Mouse (Mus musculus) liver, embryonic 14.5 days (tissue): ENCODE measurements at regions not wholly inside any gene's neighbourhood (a gene's known extent, or its start where the extent isn't known, plus 50 kb on each side); places are given as distances from the start of the nearest gene placed in this dataset.

Source experiments
- ATAC-seq: fragments of 200-750 bp; cut with Nextera tagmentation; 2 replicates; pipeline ENCODE4 v1.8.0; 2017; ENCODE audit warnings: moderate number of reproducible peaks, mild to moderate bottlenecking, moderate library complexity; ENCODE audit not compliant: insufficient read depth
- DNase-seq, 3 experiments: peaks; one replicate each; pipeline ENCODE4 v3.0.0-alpha.2; 2012 to 2013; ENCODE audit warnings: low read depth in 3 of 3, low spot score in 3 of 3
- H3K27ac ChIP-seq: fragments of 300-500 bp; sonication (generic); 2 replicates; pipeline ENCODE4 v1.5.1; 2014; ENCODE audit warnings: moderate library complexity, mild to moderate bottlenecking, control low read depth, inconsistent platforms
- H3K27me3 ChIP-seq: fragments of 300-500 bp; sonication (generic); 2 replicates; pipeline ENCODE4 v1.6.1; 2014; ENCODE audit warnings: mild to moderate bottlenecking, low read length, moderate library complexity; ENCODE audit not compliant: control insufficient read depth, insufficient read depth
- H3K36me3 ChIP-seq: fragments of 300-500 bp; sonication (generic); replicated peaks from 2 replicates; pipeline ENCODE4 v1.6.1; 2014; ENCODE audit warnings: low read depth; ENCODE audit not compliant: control insufficient read depth, insufficient read depth
- H3K4me1 ChIP-seq, 2 experiments: fragments of 200-500 bp in 1 of 2; fragments of 300-500 bp in 1 of 2; sonication (generic) in 1 of 2; replicated peaks; 2 replicates each; pipeline ENCODE4 v1.6.1; 2012 to 2014; ENCODE audit warnings: antibody characterized with exemption in 1 of 2, inconsistent platforms in 1 of 2, low read length in 1 of 2; ENCODE audit not compliant: control insufficient read depth in 2 of 2, insufficient read depth in 2 of 2
- H3K4me2 ChIP-seq: fragments of 300-500 bp; sonication (generic); 2 replicates; pipeline ENCODE4 v1.6.1; 2014; ENCODE audit warnings: low read depth, mild to moderate bottlenecking, control low read depth, moderate library complexity
- H3K4me3 ChIP-seq, 2 experiments: fragments of 200-500 bp in 1 of 2; fragments of 300-500 bp in 1 of 2; sonication (generic) in 1 of 2; 2 replicates each; pipeline ENCODE4 v1.5.1; 2012 to 2014; ENCODE audit warnings: low read depth in 2 of 2, low read length in 2 of 2, mild to moderate bottlenecking in 2 of 2, control low read depth in 1 of 2, inconsistent platforms in 1 of 2, moderate library complexity in 1 of 2; ENCODE audit not compliant: insufficient read depth in 1 of 2
- H3K9ac ChIP-seq: fragments of 300-500 bp; sonication (generic); replicated peaks from 2 replicates; pipeline ENCODE4 v1.6.1; 2014; ENCODE audit warnings: mild to moderate bottlenecking, control low read depth, moderate library complexity
- H3K9me3 ChIP-seq: fragments of 300-500 bp; sonication (generic); 2 replicates; pipeline ENCODE4 v1.6.1; 2016; ENCODE audit warnings: low read length, mixed read lengths; ENCODE audit not compliant: control insufficient read depth
- CTCF ChIP-seq: IDR thresholded peaks from 2 replicates; pipeline ENCODE4 v1.5.1; 2016; ENCODE audit warnings: antibody characterized with exemption, low read depth, control low read depth
- EP300 ChIP-seq: IDR thresholded peaks from 2 replicates; pipeline ENCODE4 v1.6.1; 2016; ENCODE audit warnings: antibody characterized with exemption, low read depth
- WGBS: fragments of 180-500 bp; shearing (Covaris S2); extraction: QIAGEN DNeasy Blood & Tissue Kit; methylation state at CpG from one replicate; pipeline ENCODE4 v1.1.7; 2014; ENCODE audit not compliant: insufficient replicate concordance; 5-methylcytosine and 5-hydroxymethylcytosine counted together

GRCm38 (mm10) chr19:14692183-14692582 is 94.3 kb upstream of the Tle4 start:
- DNase-seq (no peak), ATAC-seq (no peak)
- TF ChIP-seq CTCF = peak; percentile 25; the same call in 1 of the 2 replicates
- no peak for TF ChIP-seq EP300
- no peak overlapping the region for H3K4me2 ChIP-seq
- no peaks in the 10 kb centered on the region for H3K36me3 ChIP-seq
- H3K9ac ChIP-seq = no peak overlapping the region
- no peaks in the 10 kb centered on the region for H3K9me3 ChIP-seq
- H3K4me1 ChIP-seq = no peaks in the 10 kb centered on the region
- no peaks in the 10 kb centered on the region for H3K27me3 ChIP-seq
- H3K27ac ChIP-seq = no peak overlapping the region
- H3K4me3 ChIP-seq = no peak overlapping the region

- Histone ChIP-seq H3K27me3 (no peaks in the 10 kb centered on the region), H3K9me3 (no peaks in the 10 kb centered on the region), H3K4me2 (no peak overlapping the region), H3K36me3 (no peaks in the 10 kb centered on the region), H3K4me1 (no peaks in the 10 kb centered on the region), H3K27ac (no peak overlapping the region), H3K9ac (no peak overlapping the region), H3K4me3 (no peak overlapping the region)
- ATAC-seq (no peak), DNase-seq (no peak)
- whole genome bisulfite sequencing = 86% methylated on average over 1 of the region's 1 CpGs
- TF ChIP-seq EP300 (no peak), CTCF (no peak)
These were observed 87.8 kb upstream of the Tle4 start for GRCm38 (mm10) chr19:14685628-14686027.

- Histone ChIP-seq H3K27ac (no peak overlapping the region), H3K9me3 (no peaks in the 10 kb centered on the region), H3K27me3 (no peaks in the 10 kb centered on the region), H3K36me3 (no peaks in the 10 kb centered on the region), H3K9ac (no peak overlapping the region), H3K4me1 (no peaks in the 10 kb centered on the region), H3K4me2 (no peak overlapping the region), H3K4me3 (no peak overlapping the region)
- WGBS = 71% methylated on average over 3 of the region's 3 CpGs
- ATAC-seq (no peak), DNase-seq (no peak)
- TF ChIP-seq CTCF (no peak), EP300 (no peak)
These were observed 86.8 kb upstream of the Tle4 start for GRCm38 (mm10) chr19:14684669-14685068.

- TF ChIP-seq EP300 (no peak), CTCF (no peak)
- ATAC-seq (no peak), DNase-seq (no peak)
- no peak overlapping the region for H3K27ac ChIP-seq
- H3K4me1 ChIP-seq = no peaks in the 10 kb centered on the region
- no peak overlapping the region for H3K9ac ChIP-seq
- H3K27me3 ChIP-seq = no peaks in the 10 kb centered on the region
- H3K4me2 ChIP-seq = no peak overlapping the region
- 52% methylated on average over 11 of the region's 11 CpGs for WGBS
- H3K36me3 ChIP-seq = no peaks in the 10 kb centered on the region
- H3K4me3 ChIP-seq = no peak overlapping the region
- H3K9me3 ChIP-seq = no peaks in the 10 kb centered on the region
These were observed 83.5 kb upstream of the Tle4 start for GRCm38 (mm10) chr19:14681306-14681705.

GRCm38 (mm10) chr19:14679776-14680175 is 81.9 kb upstream of the Tle4 start:
- Histone ChIP-seq H3K4me1 (no peaks in the 10 kb centered on the region), H3K4me3 (no peak overlapping the region), H3K4me2 (no peak overlapping the region), H3K9ac (no peak overlapping the region), H3K27me3 (no peaks in the 10 kb centered on the region), H3K9me3 (no peaks in the 10 kb centered on the region), H3K36me3 (no peaks in the 10 kb centered on the region), H3K27ac (no peak overlapping the region)
- TF ChIP-seq CTCF (no peak), EP300 (no peak)
- 76% methylated on average over 2 of the region's 2 CpGs for WGBS
- ATAC-seq (no peak), DNase-seq (no peak)

GRCm38 (mm10) chr19:14678584-14678983 is 80.7 kb upstream of the Tle4 start:
- no peak overlapping the region for H3K4me3 ChIP-seq
- no peaks in the 10 kb centered on the region for H3K4me1 ChIP-seq
- ATAC-seq = no peak
- no peaks in the 10 kb centered on the region for H3K27me3 ChIP-seq
- H3K9ac ChIP-seq = no peak overlapping the region
- WGBS = 23% methylated on average over 4 of the region's 4 CpGs
- no peak for TF ChIP-seq EP300
- TF ChIP-seq CTCF = no peak
- no peaks in the 10 kb centered on the region for H3K9me3 ChIP-seq
- H3K36me3 ChIP-seq = no peaks in the 10 kb centered on the region
- H3K27ac ChIP-seq = no peak overlapping the region
- H3K4me2 ChIP-seq = no peak overlapping the region
- DNase-seq = no peak
